Mouse (Mus musculus) adrenal gland, postnatal 36 days (tissue): ENCODE data around the gene Efr3b. TPM values are rescaled to one million over a fixed set of nuclear protein-coding genes. Genes with fewer than 3 reads are reported as not detected.

Experiments used
- DNase-seq, 2 experiments: peaks; one replicate each; pipeline ENCODE4 v3.0.0; 2021; ENCODE audit warnings: mixed read lengths in 1 of 2
- total RNA-seq, 2 experiments: library from RNA; stranded (reverse); gene quantifications; 2 replicates each; pipeline ENCODE4 v1.2.3; 2021

Gene Efr3b
- total RNA-seq, 2 experiments from 2014 or later: 1.9 to 5.1 TPM

DNA sequence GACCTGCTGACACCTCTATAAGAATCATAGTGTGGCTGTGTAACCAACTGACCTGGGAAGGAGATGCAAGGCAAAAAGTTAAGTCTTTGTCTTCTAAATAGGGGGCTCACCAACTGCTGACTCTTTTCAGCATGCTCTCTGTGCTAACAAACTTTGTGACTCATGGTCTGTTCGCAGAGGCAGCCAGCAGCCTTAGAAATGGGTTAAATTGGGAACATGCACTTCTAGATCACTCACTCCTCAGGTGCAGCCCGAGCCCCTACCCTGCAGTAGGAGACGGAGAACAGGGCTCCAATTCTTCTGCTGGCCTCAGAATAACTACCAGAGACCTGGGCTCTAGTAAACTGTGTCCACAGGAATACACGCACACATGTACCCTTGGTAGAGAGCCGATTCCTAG is 1.2 kb downstream of the Efr3b start:
- DNase-seq: no peak

DNA sequence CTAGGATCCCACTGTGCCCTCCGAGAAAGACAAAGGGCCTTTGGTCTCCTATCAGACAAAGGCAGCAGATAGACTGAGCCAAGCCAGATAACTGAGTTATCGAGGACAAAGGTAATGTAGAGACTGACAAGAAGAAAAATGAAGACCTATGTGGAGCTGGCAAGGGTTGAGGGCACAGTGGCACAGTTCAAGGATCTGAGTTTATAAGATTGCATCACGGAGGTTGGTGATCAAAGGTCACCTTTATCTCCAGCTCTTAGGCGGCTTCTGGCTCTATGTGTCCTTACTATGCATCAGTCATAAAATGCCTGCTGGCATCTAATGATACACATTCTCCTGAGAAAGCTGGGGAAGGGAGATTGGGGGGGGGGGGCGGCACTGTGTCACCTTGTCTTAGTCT is 2.6 kb downstream of the Efr3b start:
- DNase-seq: no peak

- DNase-seq: no peak
These were observed 9.7 kb downstream of the Efr3b start for GRCm38 (mm10) chr12:4029064-4029463.

DNA sequence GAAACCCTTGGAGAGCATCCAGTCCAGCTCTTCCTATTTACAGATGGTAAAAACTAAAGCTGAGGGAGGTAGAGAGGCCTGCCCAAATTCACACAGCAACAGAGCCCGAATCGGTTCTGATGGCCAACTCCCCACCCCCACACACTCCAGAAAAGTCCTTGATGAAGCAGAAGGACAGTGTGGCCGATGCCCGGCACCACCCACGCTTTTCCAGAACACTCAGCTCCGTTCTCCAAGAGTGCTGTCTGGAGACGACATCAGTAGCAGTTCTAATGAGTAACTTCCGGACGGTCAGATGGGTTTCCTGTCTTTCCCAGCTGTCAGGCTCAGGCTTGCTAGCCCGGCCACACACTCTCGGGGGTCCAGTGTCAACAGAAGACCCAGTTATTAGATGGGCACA is 10.2 kb downstream of the Efr3b start:
- DNase-seq: peak; percentile 58 to 59

DNA sequence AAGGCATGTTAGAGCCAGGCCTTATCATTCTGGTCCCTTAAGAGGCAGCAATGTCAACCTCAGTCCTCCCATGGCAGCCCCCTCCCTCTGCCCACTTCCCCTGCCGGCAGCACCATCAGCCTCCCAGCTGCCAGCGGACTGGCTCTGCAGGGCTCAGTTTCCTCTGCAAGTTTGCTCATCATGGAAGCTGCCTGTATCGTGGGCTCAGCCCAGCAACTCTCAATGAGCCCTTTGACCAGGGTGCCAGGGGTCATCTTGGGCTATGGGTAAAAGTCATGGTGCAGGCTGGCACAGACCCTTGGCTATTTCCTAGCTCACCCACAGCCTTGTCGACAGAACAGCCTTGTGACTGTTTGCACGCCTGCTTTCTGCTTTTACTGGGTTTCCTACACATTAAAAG is 14.4 kb downstream of the Efr3b start:
- DNase-seq: no peak

DNA sequence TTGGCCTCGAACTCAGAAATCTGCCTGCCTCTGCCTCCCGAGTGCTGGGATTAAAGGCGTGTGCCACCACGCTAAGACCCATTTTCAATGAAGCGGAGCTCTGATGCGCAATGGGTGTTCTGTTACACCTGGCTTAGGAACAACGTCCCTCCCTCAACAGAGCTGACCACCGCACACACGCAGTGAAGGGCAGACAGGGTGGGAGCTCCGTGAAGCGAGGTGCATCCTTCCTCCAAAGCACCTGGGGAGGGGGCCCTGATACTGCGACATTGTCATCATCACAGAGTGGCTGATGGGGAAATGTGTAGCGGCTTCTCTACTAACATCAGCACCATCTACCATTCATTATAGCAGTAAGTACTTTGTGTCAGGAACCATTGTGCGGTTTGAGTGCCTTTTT is 15.2 kb downstream of the Efr3b start:
- no peak for DNase-seq

- peak; percentile 35 to 51 for DNase-seq
These were observed 15.9 kb downstream of the Efr3b start for GRCm38 (mm10) chr12:4022845-4023244.

- peak in 1 of 2 experiments; percentile 32 for DNase-seq
These were observed 18.2 kb downstream of the Efr3b start for GRCm38 (mm10) chr12:4020505-4020904.

DNA sequence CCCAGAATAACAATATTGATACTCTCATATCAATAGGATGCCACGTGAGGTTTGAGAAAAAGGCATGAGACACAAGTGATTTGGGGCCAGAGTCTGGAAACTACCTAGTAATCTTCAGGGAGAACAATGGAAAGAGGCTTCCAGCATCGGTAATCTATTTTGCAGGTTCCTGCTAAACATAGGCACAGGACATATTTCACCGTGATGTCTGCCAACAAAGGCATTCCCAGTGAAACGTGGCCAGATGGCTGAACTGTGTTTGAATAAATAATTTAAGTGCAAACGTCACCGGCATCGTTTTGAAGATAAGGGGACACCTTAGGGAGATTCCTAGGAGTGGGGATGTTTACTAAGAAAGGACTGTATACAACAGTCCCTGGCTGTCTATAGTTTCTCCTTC is 22.4 kb downstream of the Efr3b start:
- DNase-seq: no peak

GRCm38 (mm10) chr12:4015741-4016140 is 23.0 kb downstream of the Efr3b start:
- no peak for DNase-seq

GRCm38 (mm10) chr12:4015255-4015654 is 23.5 kb downstream of the Efr3b start:
- no peak for DNase-seq

DNA sequence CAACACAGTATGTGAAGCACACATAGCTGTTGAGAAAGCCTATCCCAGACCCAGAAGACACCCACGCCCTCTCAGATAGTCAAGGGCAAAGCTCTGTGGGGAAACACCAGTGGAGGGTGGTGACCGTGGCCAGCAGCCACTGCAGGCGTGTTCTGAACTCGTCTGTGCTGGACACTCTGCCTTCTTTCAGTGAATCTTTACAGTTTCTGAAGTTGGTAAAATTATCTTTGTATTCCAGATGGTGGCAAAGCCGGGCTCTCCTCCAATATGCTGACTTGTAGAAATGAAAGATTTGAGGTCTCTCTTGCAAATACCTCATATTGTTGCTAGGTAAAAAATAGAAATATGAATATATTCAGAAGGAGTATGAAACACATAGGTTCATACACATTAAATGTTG is 27.0 kb downstream of the Efr3b start:
- DNase-seq: no peak

GRCm38 (mm10) chr12:4011301-4011700 is 27.4 kb downstream of the Efr3b start:
- DNase-seq: no peak

DNA sequence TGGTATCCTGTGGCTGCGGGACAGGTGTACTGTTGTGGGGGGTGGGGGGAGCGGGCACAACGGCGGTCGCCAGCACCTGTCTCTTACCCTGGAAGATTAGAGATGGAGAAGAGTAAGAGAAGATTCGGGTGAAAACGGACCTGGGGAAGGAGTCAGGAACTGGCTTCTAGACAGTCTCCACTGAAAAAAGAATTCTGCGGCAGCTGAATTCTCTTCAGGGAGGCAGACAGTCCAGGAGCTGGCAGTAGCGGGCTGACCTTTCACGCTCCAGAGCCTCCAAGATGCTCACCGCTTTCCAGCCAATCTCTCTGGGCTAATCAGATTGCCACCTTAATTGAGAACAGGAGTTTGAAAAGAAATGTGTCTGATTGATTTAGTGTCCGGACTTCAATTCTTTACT is 30.0 kb downstream of the Efr3b start:
- no peak for DNase-seq

DNA sequence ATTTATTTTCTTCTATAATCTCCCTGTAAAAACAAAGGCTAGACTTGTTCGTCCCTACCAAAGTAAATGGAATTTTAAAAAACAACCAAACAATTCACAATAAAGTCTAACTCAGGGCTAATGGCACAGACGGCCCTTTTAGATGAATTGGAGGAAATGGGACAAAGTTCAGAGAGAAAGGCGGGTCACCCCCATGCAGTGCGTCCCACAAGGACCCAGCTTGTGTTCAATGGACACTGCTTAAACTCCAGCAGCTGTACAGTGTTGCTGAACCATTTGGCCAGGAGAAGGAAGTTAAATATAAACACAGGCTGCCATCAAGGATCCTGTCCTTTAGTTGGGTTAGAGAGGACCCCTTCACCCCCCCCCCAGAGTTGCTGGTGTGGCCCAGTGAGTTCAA is 30.9 kb downstream of the Efr3b start:
- no peak for DNase-seq

DNA sequence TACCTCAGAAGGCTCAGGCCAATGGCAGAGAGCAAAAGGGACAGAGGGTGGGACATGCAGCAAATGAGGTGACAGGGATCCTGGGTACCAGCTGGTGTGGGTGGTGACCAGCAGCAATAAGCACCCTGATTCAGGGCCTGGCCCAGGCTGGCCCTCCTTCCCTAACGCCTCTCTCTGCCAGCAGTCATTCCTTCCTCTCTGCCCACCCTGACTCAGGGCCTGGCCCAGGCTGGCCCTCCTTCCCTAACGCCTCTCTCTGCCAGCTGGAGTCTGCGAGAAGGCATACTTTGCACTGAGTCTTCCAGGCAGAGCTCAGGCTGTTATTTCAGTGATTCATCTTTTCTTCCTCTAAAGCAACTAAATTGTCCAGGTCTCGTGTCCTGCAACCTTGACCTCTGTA is 31.5 kb downstream of the Efr3b start:
- DNase-seq: peak; percentile 54 to 62

- peak in 1 of 2 experiments; percentile 23 for DNase-seq
These were observed 32.6 kb downstream of the Efr3b start for GRCm38 (mm10) chr12:4006079-4006478.

- peak in 1 of 2 experiments; percentile 45 for DNase-seq
These were observed 34.1 kb downstream of the Efr3b start for GRCm38 (mm10) chr12:4004648-4005047.

DNA sequence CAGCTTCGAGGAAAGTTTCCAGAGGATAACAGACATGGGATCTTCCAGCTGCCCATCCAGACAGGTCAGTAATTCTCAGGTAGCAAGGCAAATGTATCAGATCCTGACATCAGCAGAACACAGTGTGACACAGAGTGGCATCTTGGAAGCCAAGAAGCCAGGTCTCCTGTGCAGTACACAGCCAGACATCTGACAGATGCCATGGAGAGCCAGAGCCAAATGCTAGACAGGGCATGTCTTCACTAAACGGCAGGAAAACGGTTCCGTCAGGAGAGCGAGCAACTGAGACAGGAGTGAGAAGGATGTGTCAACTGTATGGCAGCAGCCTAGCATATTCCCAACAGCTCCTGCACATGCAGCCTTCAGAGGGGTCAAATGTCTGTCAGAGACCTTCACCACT is 38.3 kb downstream of the Efr3b start:
- DNase-seq: no peak

DNA sequence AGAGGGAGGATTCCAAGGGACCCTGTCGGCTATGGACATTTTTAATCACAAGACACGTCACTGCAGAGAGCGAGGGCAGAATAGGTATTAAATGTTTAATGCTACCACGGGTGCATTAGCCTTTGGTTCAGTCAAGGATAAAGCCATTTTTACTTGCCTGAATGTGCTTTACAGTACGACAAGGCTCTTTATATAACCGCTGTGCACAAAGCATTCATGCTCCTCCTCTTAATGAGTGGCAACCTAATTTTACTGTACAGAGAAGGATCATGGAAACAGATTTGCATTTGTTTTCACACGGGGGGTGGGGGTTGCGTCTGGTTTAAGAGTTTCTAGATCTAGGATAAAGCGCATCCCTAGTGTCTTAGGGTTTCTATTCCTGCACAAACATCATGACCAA is 42.0 kb downstream of the Efr3b start:
- DNase-seq: no peak

DNA sequence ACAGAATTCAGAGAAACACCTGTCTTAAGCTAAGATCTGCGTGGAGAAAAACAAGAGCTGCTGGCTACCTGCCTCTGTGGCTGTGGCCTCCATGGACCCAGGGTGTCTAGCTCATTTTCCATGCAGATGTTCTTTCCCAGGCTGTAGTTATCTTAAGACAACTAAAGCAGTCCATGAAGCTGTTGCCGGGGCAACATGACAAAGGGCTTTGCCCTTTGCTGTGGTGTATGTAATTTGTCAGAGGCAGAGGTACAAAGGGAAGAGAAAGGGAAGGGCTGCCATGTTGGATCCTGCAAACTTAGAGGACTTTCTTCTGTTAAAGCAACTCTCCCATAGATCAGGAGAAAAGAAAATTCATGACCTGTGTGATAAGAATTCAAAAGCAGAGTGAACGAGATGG is 47.7 kb downstream of the Efr3b start:
- DNase-seq: no peak

- DNase-seq: no peak
These were observed 48.8 kb downstream of the Efr3b start for GRCm38 (mm10) chr12:3989943-3990342.

- DNase-seq: no peak
These were observed 54.3 kb downstream of the Efr3b start for GRCm38 (mm10) chr12:3984446-3984845.

DNA sequence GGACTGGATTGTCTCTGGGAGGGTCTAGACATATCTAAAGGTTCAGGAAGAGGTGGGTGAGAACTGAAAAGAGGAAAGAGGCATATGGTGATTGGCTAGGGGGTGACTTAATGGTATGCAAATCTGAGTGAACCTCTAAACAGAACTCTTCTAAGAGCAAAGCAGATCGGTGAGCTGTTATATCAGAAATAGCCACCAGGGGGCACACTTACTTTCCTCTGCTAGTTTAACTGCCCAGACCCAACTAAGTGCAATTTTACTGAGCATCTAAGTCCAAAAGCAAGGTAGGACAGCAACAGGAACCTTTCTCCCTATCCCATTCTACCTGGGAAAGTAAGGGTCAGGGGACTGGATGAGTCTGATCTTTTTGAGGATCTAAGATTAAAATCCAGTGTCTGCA is 55.0 kb downstream of the Efr3b start:
- DNase-seq: peak; percentile 75 to 85

GRCm38 (mm10) chr12:3982257-3982656 is 56.5 kb downstream of the Efr3b start:
- peak; percentile 74 to 78 for DNase-seq
